Mouse (Mus musculus) midbrain, embryonic 14.5 days (tissue): ENCODE data around the gene Ahrr. TPM values are rescaled to one million over a fixed set of nuclear protein-coding genes. Genes with fewer than 3 reads are reported as not detected.
A peak's percentile ranks its signal among the peaks of the same experiment; 100 is the strongest.

Experiments
- ATAC-seq: fragments of 200-750 bp; cut with Nextera tagmentation; 2 replicates; pipeline ENCODE4 v1.8.0; 2017; ENCODE audit warnings: moderate number of reproducible peaks, moderate library complexity; ENCODE audit not compliant: low FRiP score, low TSS enrichment
- DNase-seq: peaks from one replicate; pipeline ENCODE4 v3.0.0-alpha.2; 2015
- H3K27ac ChIP-seq: fragments of 300-500 bp; sonication (generic); replicated peaks from 2 replicates; pipeline ENCODE4 v1.5.1; 2014; ENCODE audit warnings: mild to moderate bottlenecking, low read depth, low read length, moderate library complexity
- H3K27me3 ChIP-seq: fragments of 300-500 bp; sonication (generic); 2 replicates; pipeline ENCODE4 v1.6.1; 2014; ENCODE audit warnings: low read length, control low read depth, mixed read lengths; ENCODE audit not compliant: control insufficient read depth, insufficient read depth
- H3K36me3 ChIP-seq: fragments of 300-500 bp; sonication (generic); 2 replicates; pipeline ENCODE4 v1.6.1; 2014; ENCODE audit warnings: low read length, control low read depth; ENCODE audit not compliant: control insufficient read depth, insufficient read depth
- H3K4me1 ChIP-seq: fragments of 300-500 bp; sonication (generic); 2 replicates; pipeline ENCODE4 v1.6.1; 2014; ENCODE audit warnings: mild to moderate bottlenecking, antibody characterized with exemption, low read length, control low read depth; ENCODE audit not compliant: control insufficient read depth, insufficient read depth
- H3K4me2 ChIP-seq: fragments of 300-500 bp; sonication (generic); 2 replicates; pipeline ENCODE4 v1.6.1; 2014; ENCODE audit warnings: mild to moderate bottlenecking, low read length, moderate library complexity
- H3K4me3 ChIP-seq: fragments of 300-500 bp; sonication (generic); replicated peaks from 2 replicates; pipeline ENCODE4 v1.5.1; 2014; ENCODE audit warnings: low read depth, low read length
- H3K9ac ChIP-seq: fragments of 300-500 bp; sonication (generic); replicated peaks from 2 replicates; pipeline ENCODE4 v1.6.1; 2014; ENCODE audit warnings: mild to moderate bottlenecking, low read length, moderate library complexity
- H3K9me3 ChIP-seq: fragments of 300-500 bp; sonication (generic); 2 replicates; pipeline ENCODE4 v1.6.1; 2016; ENCODE audit warnings: low read length, control low read depth, mixed read lengths; ENCODE audit not compliant: control insufficient read depth
- WGBS: fragments of 180-500 bp; shearing (Covaris S2); extraction: QIAGEN DNeasy Blood & Tissue Kit; methylation state at CpG from one replicate; pipeline ENCODE4 v1.1.7; 2014; 5-methylcytosine and 5-hydroxymethylcytosine counted together
- polyA plus RNA-seq: library from polyadenylated mRNA; unstranded; fragments of >200 nt; fragmentation: Nextera tagmentation; extraction: Ambion mirVana; gene quantifications from 2 replicates; pipeline ENCODE4 v1.2.1, GENCODE M21; 2014

Ahrr gene
- polyA plus RNA-seq, 1 experiment from 2014 or later, result 1.5 TPM

DNA sequence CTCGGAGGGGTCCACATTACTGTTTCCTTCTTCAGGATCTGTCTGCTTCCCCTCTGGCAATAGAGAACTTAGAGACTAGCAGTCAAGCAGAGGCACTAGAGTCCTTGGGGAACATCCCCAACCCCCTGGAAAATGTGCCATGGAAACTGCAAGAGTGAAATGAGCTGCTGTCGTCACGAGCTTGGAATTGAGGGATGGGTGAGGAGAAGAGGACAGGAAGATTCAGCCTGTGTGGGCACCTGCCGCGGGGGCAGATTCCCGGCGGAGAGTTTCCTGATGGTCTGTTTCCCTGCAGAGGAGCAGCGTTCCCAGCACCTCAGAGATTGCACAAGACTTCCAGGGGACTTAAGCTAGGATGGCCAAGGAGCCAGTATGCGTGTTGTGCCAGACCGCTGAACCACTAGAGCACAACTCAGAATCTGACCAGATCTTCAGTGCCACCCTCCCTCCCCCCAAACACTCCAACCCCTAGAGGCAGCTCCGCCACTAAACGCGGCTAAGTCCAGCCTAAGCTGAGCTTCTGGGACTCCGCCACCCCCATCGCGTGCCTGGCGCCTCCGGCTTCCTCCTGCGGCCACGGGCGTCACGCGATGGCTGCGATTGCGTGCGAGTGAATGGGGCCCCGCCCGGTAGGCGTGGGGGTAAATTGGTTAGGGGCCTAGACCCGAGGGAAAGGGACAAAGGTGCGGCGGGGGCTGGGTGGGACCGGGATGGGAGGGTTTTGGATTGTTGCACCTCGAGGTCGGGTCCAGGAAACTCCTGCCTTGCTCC, 32.5 kb downstream of the Ahrr start:
- H3K9ac ChIP-seq, result peak overlapping the region; percentile 61

GRCm38 (mm10) chr13:74246494-74246893, 45.6 kb downstream of the Ahrr start:
- Histone ChIP-seq H3K27ac (no peak overlapping the region), H3K36me3 (no peaks in the 10 kb centered on the region), H3K27me3 (no peaks in the 10 kb centered on the region), H3K4me2 (no peak overlapping the region), H3K9ac (no peak overlapping the region), H3K9me3 (no peaks in the 10 kb centered on the region), H3K4me1 (peaks cover 11% of the 10 kb centered on the region), H3K4me3 (no peak overlapping the region)
- ATAC-seq, result no peak
- DNase-seq, result no peak

More for the DNA sequence above, 32.5 kb downstream of the Ahrr start:
- 4% methylated on average over 35 of the region's 35 CpGs for WGBS
- DNase-seq (peak; percentile 63), ATAC-seq (peak; percentile 79)
- no peaks in the 10 kb centered on the region for H3K36me3 ChIP-seq
- H3K4me2 ChIP-seq, result peak overlapping the region; percentile 86
- H3K9me3 ChIP-seq, result no peaks in the 10 kb centered on the region
- peak overlapping the region; percentile 36 for H3K4me3 ChIP-seq
- no peaks in the 10 kb centered on the region for H3K27me3 ChIP-seq
- H3K4me1 ChIP-seq, result 0 out of 2 replicates have a peak, but pooled peaks cover 5% of the 10 kb centered on the region
- H3K27ac ChIP-seq, result no peak overlapping the region

DNA sequence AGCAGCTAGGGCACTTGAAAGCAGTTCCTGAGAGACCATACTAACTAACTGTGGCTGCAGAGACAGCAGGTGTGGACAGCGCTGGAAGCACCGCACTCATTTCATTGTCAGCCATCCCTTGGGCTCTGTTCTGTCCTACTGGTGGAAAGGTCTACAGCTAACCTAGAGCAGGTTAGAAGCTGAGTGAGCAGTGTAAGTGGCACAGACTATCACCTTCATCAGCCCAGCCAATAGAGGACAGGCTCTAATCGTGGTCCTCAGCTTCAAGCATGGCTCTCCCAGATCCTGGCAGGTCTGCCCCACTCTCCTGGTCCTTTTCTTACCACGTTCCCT, 46.3 kb downstream of the Ahrr start:
- DNase-seq, result no peak
- Histone ChIP-seq H3K36me3 (no peaks in the 10 kb centered on the region), H3K4me2 (peak overlapping the region; percentile 43), H3K27ac (no peak overlapping the region), H3K27me3 (no peaks in the 10 kb centered on the region), H3K4me1 (peaks cover 11% of the 10 kb centered on the region), H3K4me3 (no peak overlapping the region), H3K9me3 (no peaks in the 10 kb centered on the region), H3K9ac (0 out of 2 replicates have a peak overlapping the region, but pooled peaks have one; percentile 4)
- WGBS, result 49% methylated on average over 4 of the region's 4 CpGs
- ATAC-seq, result peak; percentile 64

DNA sequence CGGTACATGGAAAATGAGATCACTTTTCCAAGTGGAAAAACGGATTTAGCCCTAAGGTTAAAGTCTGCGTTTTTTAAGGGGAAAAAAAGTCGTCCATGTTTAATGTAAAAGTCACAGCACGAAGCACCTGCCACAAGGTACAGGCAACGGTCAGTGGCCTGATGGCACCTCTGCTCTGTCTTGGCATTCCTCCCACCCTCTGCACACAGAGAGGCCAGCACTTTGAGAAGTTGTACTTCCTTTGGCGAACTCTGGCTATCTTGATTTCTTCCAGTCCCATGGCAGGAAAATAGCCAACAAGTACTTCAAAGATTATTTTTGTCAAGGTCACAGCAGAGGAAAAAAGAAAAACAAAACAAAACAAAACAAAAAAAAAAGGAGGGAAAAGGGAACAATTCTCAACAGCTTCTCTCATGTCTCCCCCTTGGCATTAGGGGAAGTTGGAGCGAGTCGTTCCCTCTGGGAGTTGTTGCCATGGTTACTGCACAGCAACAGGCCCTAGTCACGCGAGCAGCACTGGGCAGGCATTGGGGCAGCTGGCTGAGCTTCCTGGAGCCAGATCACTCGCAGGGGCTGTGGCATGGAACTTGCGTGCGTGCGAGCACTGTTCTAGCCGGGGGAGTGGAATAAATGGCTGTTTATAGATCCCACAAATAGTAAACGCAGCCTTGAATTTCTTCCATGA, 46.8 kb downstream of the Ahrr start:
- peak; percentile 88 for DNase-seq
- H3K27ac ChIP-seq, result no peak overlapping the region
- H3K27me3 ChIP-seq, result no peaks in the 10 kb centered on the region
- no peak overlapping the region for H3K4me3 ChIP-seq
- no peaks in the 10 kb centered on the region for H3K9me3 ChIP-seq
- H3K4me2 ChIP-seq, result peak overlapping the region; percentile 43
- peaks cover 11% of the 10 kb centered on the region for H3K4me1 ChIP-seq
- 0 out of 2 replicates have a peak overlapping the region, but pooled peaks have one; percentile 4 for H3K9ac ChIP-seq
- H3K36me3 ChIP-seq, result no peaks in the 10 kb centered on the region
- WGBS, result 18% methylated on average over 17 of the region's 17 CpGs
- peak; percentile 89 for ATAC-seq

GRCm38 (mm10) chr13:74237574-74237973, 54.6 kb downstream of the Ahrr start:
- H3K9me3 ChIP-seq, result no peaks in the 10 kb centered on the region
- no peak overlapping the region for H3K4me3 ChIP-seq
- no peak overlapping the region for H3K9ac ChIP-seq
- H3K27me3 ChIP-seq, result no peaks in the 10 kb centered on the region
- H3K4me2 ChIP-seq, result no peak overlapping the region
- no peak overlapping the region for H3K27ac ChIP-seq
- no peaks in the 10 kb centered on the region for H3K36me3 ChIP-seq
- H3K4me1 ChIP-seq, result no peaks in the 10 kb centered on the region
- ATAC-seq (no peak), DNase-seq (no peak)
- WGBS, result 84% methylated on average over 7 of the region's 7 CpGs

GRCm38 (mm10) chr13:74220659-74221058, 71.5 kb downstream of the Ahrr start:
- H3K36me3 ChIP-seq, result no peaks in the 10 kb centered on the region
- H3K27ac ChIP-seq, result no peak overlapping the region
- no peak overlapping the region for H3K9ac ChIP-seq
- H3K4me2 ChIP-seq, result no peak overlapping the region
- H3K4me1 ChIP-seq, result no peaks in the 10 kb centered on the region
- no peak overlapping the region for H3K4me3 ChIP-seq
- no peak for ATAC-seq
- H3K9me3 ChIP-seq, result no peaks in the 10 kb centered on the region
- WGBS, result 31% methylated on average over 1 of the region's 1 CpGs
- no peak for DNase-seq
- H3K27me3 ChIP-seq, result no peaks in the 10 kb centered on the region

DNA sequence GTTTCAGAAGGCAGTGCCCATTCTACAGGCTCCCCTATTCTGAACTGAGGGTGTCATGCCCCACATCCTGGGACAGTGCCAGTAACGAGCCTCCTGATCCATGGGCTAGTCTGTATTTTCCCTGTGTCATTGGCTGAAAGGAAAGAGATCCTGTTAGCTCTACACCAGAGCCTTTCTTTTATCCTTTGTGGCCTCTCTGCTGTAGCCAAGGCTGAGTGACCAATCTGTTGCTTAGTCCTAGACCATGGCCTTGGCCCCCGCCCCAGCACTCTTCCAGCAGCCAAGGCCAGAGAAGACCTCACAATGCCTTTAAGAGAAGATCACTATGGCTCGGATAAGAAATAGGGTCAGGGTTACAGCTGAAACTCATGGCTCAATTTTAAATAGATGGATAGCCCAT, 73.7 kb downstream of the Ahrr start:
- DNase-seq (no peak), ATAC-seq (no peak)
- Histone ChIP-seq H3K4me2 (no peak overlapping the region), H3K4me3 (no peak overlapping the region), H3K36me3 (no peaks in the 10 kb centered on the region), H3K27me3 (no peaks in the 10 kb centered on the region), H3K4me1 (no peaks in the 10 kb centered on the region), H3K9me3 (no peaks in the 10 kb centered on the region), H3K9ac (no peak overlapping the region), H3K27ac (no peak overlapping the region)
- 77% methylated on average over 3 of the region's 3 CpGs for WGBS

DNA sequence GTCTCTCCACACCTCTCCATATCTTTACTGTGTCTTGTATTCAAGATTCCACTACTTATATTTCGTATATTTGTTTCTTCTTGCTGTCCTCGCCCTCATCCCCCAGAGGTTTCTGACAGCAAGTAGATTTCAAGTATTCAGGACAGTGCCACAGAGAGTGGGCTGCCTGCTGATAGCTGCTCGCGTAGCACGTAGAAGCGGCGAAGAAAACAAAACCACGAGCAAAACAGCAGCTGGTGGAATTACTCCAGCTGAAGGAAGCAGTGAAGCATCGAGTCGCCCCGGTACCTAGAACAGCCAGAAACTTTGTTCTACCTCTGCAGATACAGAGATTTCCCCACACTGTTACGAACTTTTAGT, 83.2 kb downstream of the Ahrr start:
- Histone ChIP-seq H3K4me1 (peaks cover 20% of the 10 kb centered on the region), H3K9me3 (no peaks in the 10 kb centered on the region), H3K9ac (peak overlapping the region; percentile 87), H3K4me2 (peak overlapping the region; percentile 95), H3K4me3 (peak overlapping the region; percentile 77), H3K36me3 (peaks cover 19% of the 10 kb centered on the region), H3K27ac (peak overlapping the region; percentile 91), H3K27me3 (no peaks in the 10 kb centered on the region)
- no peak for DNase-seq
- no peak for ATAC-seq
- 14% methylated on average over 12 of the region's 12 CpGs for WGBS
